ENCODE assay signal across 8 mouse cellular contexts in the genomic region with DNA sequence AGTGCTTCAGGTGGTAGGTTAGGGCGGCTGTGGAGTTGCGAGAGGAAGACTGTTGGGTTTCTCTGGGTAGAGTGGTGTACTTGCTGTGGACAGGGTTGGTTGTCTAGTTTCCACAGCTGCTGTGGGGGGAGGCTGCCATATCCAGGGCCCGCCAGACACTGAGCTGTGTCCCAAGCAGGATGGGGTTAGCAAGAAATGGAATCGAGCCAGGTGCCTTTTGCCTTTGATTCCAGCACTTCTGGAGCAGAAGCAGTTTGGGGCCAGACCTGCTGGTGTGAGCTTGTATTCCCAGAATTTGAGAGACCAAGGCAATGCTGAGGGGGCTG. TPM values are rescaled to one million over a fixed set of nuclear protein-coding genes. Genes with fewer than 3 reads are reported as not detected.
DNase-seq lines count a peak whose midpoint lies in the region; ATAC-seq and TF ChIP-seq lines count a peak whose summit lies in the region.

No protein-coding gene starts in this region.

- no peak for DNase-seq in hindbrain, postnatal 0 days (ENCODE audit: low spot score)
- DNase-seq in liver, postnatal 0 days = no peak
- DNase-seq in layer of hippocampus, postnatal 36 days = no peak
- DNase-seq in right cerebral cortex, postnatal 4 days = no peak

- no peak for TF ChIP-seq EP300 in liver, postnatal 0 days (IDR thresholded peaks at IDR 0.05; ENCODE audit: low read depth)

- peak overlapping the region; percentile 66 for H3K4me2 ChIP-seq in hindbrain, postnatal 0 days (ENCODE audit: low read depth, low read length)
- H3K4me2 ChIP-seq in liver, postnatal 0 days (ENCODE audit: low read depth, low read length) = peak overlapping the region; percentile 85

- no peak for TF ChIP-seq CTCF in hindbrain, postnatal 0 days (IDR thresholded peaks at IDR 0.05; ENCODE audit: low read depth)
- TF ChIP-seq CTCF in liver, postnatal 0 days (IDR thresholded peaks at IDR 0.05; ENCODE audit: low read depth) = no peak

- H3K36me3 ChIP-seq in erythroblast, embryonic 14.5 days (ENCODE audit: control insufficient read depth) = peaks cover 66% of the 10 kb centered on the region
- peaks cover 34% of the 10 kb centered on the region for H3K36me3 ChIP-seq in hindbrain, postnatal 0 days (ENCODE audit: insufficient read depth, low read length)
- H3K36me3 ChIP-seq in liver, postnatal 0 days (replicated peaks; ENCODE audit: insufficient read depth, low read length) = peaks cover 52% of the 10 kb centered on the region

- no peaks in the 10 kb centered on the region for H3K9me3 ChIP-seq in erythroblast, embryonic 14.5 days (ENCODE audit: control insufficient read depth, low read length)
- H3K9me3 ChIP-seq in hindbrain, postnatal 0 days (ENCODE audit: low read length) = no peaks in the 10 kb centered on the region
- H3K9me3 ChIP-seq in liver, postnatal 0 days (ENCODE audit: low read length) = no peaks in the 10 kb centered on the region

- peaks cover 51% of the 10 kb centered on the region for H3K4me1 ChIP-seq in erythroblast, embryonic 14.5 days (ENCODE audit: control insufficient read depth)
- no peaks in the 10 kb centered on the region for H3K4me1 ChIP-seq in brown adipose tissue, adult 24 weeks (ENCODE audit: control insufficient read depth, insufficient read depth, insufficient read length, low read length)
- peaks cover 15% of the 10 kb centered on the region for H3K4me1 ChIP-seq in hindbrain, postnatal 0 days (ENCODE audit: insufficient read depth, low read length)
- peaks cover 23% of the 10 kb centered on the region for H3K4me1 ChIP-seq in liver, postnatal 0 days (ENCODE audit: insufficient read depth)

- H3K27ac ChIP-seq in brown adipose tissue, adult 24 weeks (replicated peaks; ENCODE audit: low read depth, low read length) = peak overlapping the region; percentile 63
- no peak overlapping the region for H3K27ac ChIP-seq in hindbrain, postnatal 0 days
- H3K27ac ChIP-seq in liver, postnatal 0 days (ENCODE audit: low read depth) = peak overlapping the region; percentile 50

- H3K9ac ChIP-seq in hindbrain, postnatal 0 days (replicated peaks; ENCODE audit: low read length) = peak overlapping the region; percentile 98
- H3K9ac ChIP-seq in liver, postnatal 0 days (replicated peaks) = peak overlapping the region; percentile 98

- 59% methylated on average over 4 of the region's 4 CpGs for WGBS in hindbrain, postnatal 0 days
- 30% methylated on average over 4 of the region's 4 CpGs for WGBS in liver, postnatal 0 days (ENCODE audit: insufficient replicate concordance)

- no peak for ATAC-seq in erythroblast, adult 5-6 weeks (replicated peaks; ENCODE audit: low FRiP score, poor library complexity, severe bottlenecking)
- no peak for ATAC-seq in hindbrain, postnatal 0 days
- ATAC-seq in liver, postnatal 0 days = no peak
- no peak for ATAC-seq in monocyte, adult 5-6 weeks (replicated peaks; ENCODE audit: insufficient number of reproducible peaks, low FRiP score, low TSS enrichment, poor library complexity, severe bottlenecking)

- H3K4me3 ChIP-seq in erythroblast, embryonic 14.5 days (replicated peaks) = peak overlapping the region; percentile 90
- H3K4me3 ChIP-seq in brown adipose tissue, adult 24 weeks (ENCODE audit: insufficient read depth, low read depth, low read length) = peak overlapping the region; percentile 70
- peak overlapping the region; percentile 82; the same call in 1 of the 2 replicates for H3K4me3 ChIP-seq in hindbrain, postnatal 0 days (ENCODE audit: low read length)
- peak overlapping the region; percentile 83 for H3K4me3 ChIP-seq in liver, postnatal 0 days (ENCODE audit: low read depth, low read length)

- no peaks in the 10 kb centered on the region for H3K27me3 ChIP-seq in erythroblast, embryonic 14.5 days (ENCODE audit: control insufficient read depth)
- H3K27me3 ChIP-seq in hindbrain, postnatal 0 days (ENCODE audit: insufficient read depth, low read length) = no peaks in the 10 kb centered on the region
- H3K27me3 ChIP-seq in liver, postnatal 0 days (ENCODE audit: insufficient read depth, low read length) = no peaks in the 10 kb centered on the region

RNA-seq across cellular contexts. Expression of a gene that starts 2.1 kb away (rescaled TPM):
- polyA plus RNA-seq in erythroblast, embryonic 14.5 days (2012) = 189 and 353 TPM in 2 replicates
- 474 and 634 TPM in 2 replicates for total RNA-seq in erythroblast, adult 5-6 weeks (2015; ENCODE audit: low replicate concordance)
- 204 and 237 TPM in 2 replicates for total RNA-seq in erythroblast, adult 5-6 weeks (2017; ENCODE audit: low replicate concordance)
- 1,002 and 1,046 TPM in 2 replicates for polyA plus RNA-seq in brown adipose tissue, adult 24 weeks (2012; ENCODE audit: insufficient read depth, insufficient read length, missing spikeins)
- 483 and 611 TPM in 2 replicates for total RNA-seq in hindbrain, postnatal 0 days (2014; rRNA removed)
- 1,228 and 1,333 TPM in 2 replicates for polyA plus RNA-seq in hindbrain, postnatal 0 days (2015; fragmentation: Nextera tagmentation; extraction: Ambion mirVana)
- polyA plus RNA-seq in liver, postnatal 0 days (2015; fragmentation: Nextera tagmentation; extraction: Ambion mirVana) = 1,140 and 1,164 TPM in 2 replicates
- 599 to 964 TPM (median 888 TPM) in 3 replicates for total RNA-seq in monocyte, adult 5-6 weeks (2017)
- total RNA-seq in layer of hippocampus, postnatal 36 days (2021) = 100 to 1,000 TPM; 490 to 494 TPM

RNA-seq across cellular contexts. Expression of a gene that starts 10.9 kb away (rescaled TPM):
- polyA plus RNA-seq in erythroblast, embryonic 14.5 days (2012) = 0.08 and 0.10 TPM in 2 replicates
- 0.84 and 0.96 TPM in 2 replicates for total RNA-seq in erythroblast, adult 5-6 weeks (2015; ENCODE audit: low replicate concordance)
- total RNA-seq in erythroblast, adult 5-6 weeks (2017; ENCODE audit: low replicate concordance) = 0.43 TPM in 1 of 2 replicates, not detected in the other
- 0.71 and 0.96 TPM in 2 replicates for polyA plus RNA-seq in brown adipose tissue, adult 24 weeks (2012; ENCODE audit: insufficient read depth, insufficient read length, missing spikeins)
- 0.10 and 0.11 TPM in 2 replicates for total RNA-seq in hindbrain, postnatal 0 days (2014; rRNA removed)
- polyA plus RNA-seq in hindbrain, postnatal 0 days (2015; fragmentation: Nextera tagmentation; extraction: Ambion mirVana) = 0.63 and 0.93 TPM in 2 replicates
- 32.0 and 34.0 TPM in 2 replicates for polyA plus RNA-seq in liver, postnatal 0 days (2015; fragmentation: Nextera tagmentation; extraction: Ambion mirVana)
- 26.8 to 46.7 TPM (median 35.0 TPM) in 3 replicates for total RNA-seq in monocyte, adult 5-6 weeks (2017)
- under 1 TPM in 1 of 2 experiments, not detected in 1; 0.43 TPM for total RNA-seq in layer of hippocampus, postnatal 36 days (2021)

RNA-seq across cellular contexts. Expression of a gene that starts 16.4 kb away (rescaled TPM):
- polyA plus RNA-seq in erythroblast, embryonic 14.5 days (2012) = not detected in 2 replicates
- total RNA-seq in erythroblast, adult 5-6 weeks (2015; ENCODE audit: low replicate concordance) = not detected in 2 replicates
- not detected in 2 replicates for total RNA-seq in erythroblast, adult 5-6 weeks (2017; ENCODE audit: low replicate concordance)
- not detected in 2 replicates for polyA plus RNA-seq in brown adipose tissue, adult 24 weeks (2012; ENCODE audit: insufficient read depth, insufficient read length, missing spikeins)
- total RNA-seq in hindbrain, postnatal 0 days (2014; rRNA removed) = 1.7 TPM in 1 of 2 replicates, not detected in the other
- polyA plus RNA-seq in hindbrain, postnatal 0 days (2015; fragmentation: Nextera tagmentation; extraction: Ambion mirVana) = 0.10 and 0.18 TPM in 2 replicates
- not detected in 2 replicates for polyA plus RNA-seq in liver, postnatal 0 days (2015; fragmentation: Nextera tagmentation; extraction: Ambion mirVana)
- total RNA-seq in monocyte, adult 5-6 weeks (2017) = not detected in 3 replicates
- total RNA-seq in layer of hippocampus, postnatal 36 days (2021) = not detected

RNA-seq across cellular contexts. Expression of a gene that starts 16.4 kb away (rescaled TPM):
- polyA plus RNA-seq in erythroblast, embryonic 14.5 days (2012) = 20.6 and 20.7 TPM in 2 replicates
- total RNA-seq in erythroblast, adult 5-6 weeks (2015; ENCODE audit: low replicate concordance) = 39.7 and 42.3 TPM in 2 replicates
- total RNA-seq in erythroblast, adult 5-6 weeks (2017; ENCODE audit: low replicate concordance) = 25.0 and 31.2 TPM in 2 replicates
- polyA plus RNA-seq in brown adipose tissue, adult 24 weeks (2012; ENCODE audit: insufficient read depth, insufficient read length, missing spikeins) = 26.1 and 28.4 TPM in 2 replicates
- total RNA-seq in hindbrain, postnatal 0 days (2014; rRNA removed) = 16.9 and 33.6 TPM in 2 replicates
- 33.9 and 39.0 TPM in 2 replicates for polyA plus RNA-seq in hindbrain, postnatal 0 days (2015; fragmentation: Nextera tagmentation; extraction: Ambion mirVana)
- 30.2 and 30.4 TPM in 2 replicates for polyA plus RNA-seq in liver, postnatal 0 days (2015; fragmentation: Nextera tagmentation; extraction: Ambion mirVana)
- total RNA-seq in monocyte, adult 5-6 weeks (2017) = 214 to 370 TPM (median 269 TPM) in 3 replicates
- total RNA-seq in layer of hippocampus, postnatal 36 days (2021) = 10 to 100 TPM; 81.1 to 86.9 TPM

RNA-seq across cellular contexts. Expression of a gene that starts 16.5 kb away (rescaled TPM):
- 0.06 TPM in 1 of 2 replicates, not detected in the other for polyA plus RNA-seq in erythroblast, embryonic 14.5 days (2012)
- not detected in 2 replicates for total RNA-seq in erythroblast, adult 5-6 weeks (2015; ENCODE audit: low replicate concordance)
- not detected in 2 replicates for total RNA-seq in erythroblast, adult 5-6 weeks (2017; ENCODE audit: low replicate concordance)
- polyA plus RNA-seq in brown adipose tissue, adult 24 weeks (2012; ENCODE audit: insufficient read depth, insufficient read length, missing spikeins) = not detected in 2 replicates
- not detected in 2 replicates for total RNA-seq in hindbrain, postnatal 0 days (2014; rRNA removed)
- polyA plus RNA-seq in hindbrain, postnatal 0 days (2015; fragmentation: Nextera tagmentation; extraction: Ambion mirVana) = not detected in 2 replicates
- not detected in 2 replicates for polyA plus RNA-seq in liver, postnatal 0 days (2015; fragmentation: Nextera tagmentation; extraction: Ambion mirVana)
- not detected in 3 replicates for total RNA-seq in monocyte, adult 5-6 weeks (2017)
- not detected for total RNA-seq in layer of hippocampus, postnatal 36 days (2021)

Comparison
In these comparisons a context has a peak if more than half of its experiments do, and no peak if none do; other contexts are left out.
1. RNA of a gene that starts 10.9 kb away (total RNA-seq): 26.8 to 46.7 TPM in monocyte, adult 5-6 weeks; 0.43 to 0.96 TPM in erythroblast, adult 5-6 weeks, 0.43 TPM in layer of hippocampus, postnatal 36 days and 0.10 to 0.11 TPM in hindbrain, postnatal 0 days; every median in the first group is over 10 times any median in the second.
2. Peak in every context shown above with its lines, with median percentiles within 50 percentile points of each other: H3K4me3 ChIP-seq.